Mouse (Mus musculus): Measurements from ENCODE around the gene Szt2.

- TF ChIP-seq CTCF (IDR thresholded peaks at IDR 0.05): no peak
- no peak for TF ChIP-seq EP300 (IDR thresholded peaks at IDR 0.05)
Observed at GRCm38 (mm10) chr4:118390146-118390545, 18.9 kb downstream of the Szt2 start.
